In the genomic region with DNA sequence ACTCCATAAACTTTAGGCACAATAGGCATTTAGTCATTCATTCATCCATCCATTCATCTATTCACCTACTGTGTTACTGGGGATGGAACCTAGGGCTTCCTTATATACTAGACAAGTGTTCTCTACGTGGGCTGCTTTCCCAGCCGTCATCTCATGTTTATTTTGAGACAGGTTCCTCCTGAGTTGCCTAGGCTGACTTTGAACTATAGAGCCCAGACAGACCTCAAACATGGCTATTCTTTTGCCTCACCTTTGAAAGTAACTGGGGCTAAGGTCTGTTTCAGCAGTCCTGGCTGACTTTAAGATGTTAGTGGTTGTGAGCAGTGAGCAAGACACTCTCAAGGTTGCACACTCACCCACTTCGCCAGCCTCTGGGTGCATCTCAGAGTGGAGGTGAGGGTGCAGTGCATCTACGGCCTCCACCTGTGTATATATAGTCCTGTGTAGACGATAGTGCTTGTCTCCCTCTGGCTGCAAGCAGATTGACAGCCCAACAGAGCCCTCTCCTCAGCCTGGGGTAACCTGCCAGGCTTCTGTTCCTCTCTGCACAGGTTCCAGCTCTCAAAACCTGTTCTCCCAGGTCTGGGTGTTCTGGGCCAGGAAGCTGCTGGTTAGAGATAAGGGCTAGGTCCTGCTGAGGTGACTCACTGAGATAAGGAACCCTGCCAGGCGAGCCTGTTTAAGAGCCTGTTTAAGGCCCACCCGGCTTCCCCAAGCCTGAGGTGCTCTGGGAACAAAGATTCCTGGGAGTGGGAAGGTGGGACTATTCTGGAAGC, we compare ENCODE assay signal across 11 mouse cellular contexts. TPM values are rescaled to one million over a fixed set of nuclear protein-coding genes. Genes with fewer than 3 reads are reported as not detected.
DNase-seq lines count a peak whose midpoint lies in the region; ATAC-seq lines count a peak whose summit lies in the region.
"Had no signal": no experiment of that assay in that cellular context is flagged by ENCODE, and none has a peak within 500 bp of the region (broad histone marks: within the 10 kb centered on the region; RNA-seq: fewer than 3 reads in every experiment).

No protein-coding gene starts in this region.

- H3K9me3 ChIP-seq in intestine, embryonic 15.5 days = no peaks in the 10 kb centered on the region
- no peaks in the 10 kb centered on the region for H3K9me3 ChIP-seq in midbrain, embryonic 13.5 days
- H3K9me3 ChIP-seq: limb, embryonic 15.5 days; neural tube, embryonic 15.5 days had no signal

- H3K4me3 ChIP-seq in intestine, embryonic 15.5 days (replicated peaks) = no peak overlapping the region
- no peak overlapping the region for H3K4me3 ChIP-seq in midbrain, embryonic 13.5 days (replicated peaks)
- H3K4me3 ChIP-seq: limb, embryonic 15.5 days; neural tube, embryonic 15.5 days had no signal

- peak overlapping the region; percentile 86 for H3K27ac ChIP-seq in intestine, embryonic 15.5 days
- no peak overlapping the region for H3K27ac ChIP-seq in midbrain, embryonic 13.5 days
- H3K27ac ChIP-seq: neural tube, embryonic 15.5 days had no signal

- peak; percentile 62 for DNase-seq in spleen, adult 12 weeks (ENCODE audit: low spot score)
- no peak for DNase-seq in spleen, adult 18-20 months
- peak; percentile 26 for DNase-seq in lung, postnatal 14 days
- DNase-seq in urinary bladder, postnatal 36 days (ENCODE audit: low spot score in 2 of 2) = peak; percentile 69 to 77
- no peak for DNase-seq in testis, postnatal 10 days (ENCODE audit: low spot score)
- DNase-seq in right cerebral cortex, postnatal 10 days (ENCODE audit: low spot score in 2 of 2) = no peak

- ATAC-seq in intestine, embryonic 15.5 days = peak; percentile 96
- ATAC-seq in midbrain, embryonic 13.5 days = no peak
- ATAC-seq: forebrain, embryonic 14.5 days had no signal

- H3K9ac ChIP-seq in intestine, embryonic 15.5 days = no peak overlapping the region
- no peak overlapping the region for H3K9ac ChIP-seq in midbrain, embryonic 13.5 days (replicated peaks)
- H3K9ac ChIP-seq: limb, embryonic 15.5 days; neural tube, embryonic 15.5 days had no signal

- H3K4me2 ChIP-seq in intestine, embryonic 15.5 days (replicated peaks) = no peak overlapping the region
- H3K4me2 ChIP-seq in midbrain, embryonic 13.5 days (replicated peaks) = no peak overlapping the region
- H3K4me2 ChIP-seq: limb, embryonic 15.5 days; neural tube, embryonic 15.5 days had no signal

- H3K36me3 ChIP-seq in intestine, embryonic 15.5 days = 0 out of 2 replicates have a peak, but pooled peaks cover 10% of the 10 kb centered on the region
- peaks cover 9% of the 10 kb centered on the region for H3K36me3 ChIP-seq in midbrain, embryonic 13.5 days

- no peaks in the 10 kb centered on the region for H3K27me3 ChIP-seq in intestine, embryonic 15.5 days (replicated peaks)
- no peaks in the 10 kb centered on the region for H3K27me3 ChIP-seq in midbrain, embryonic 13.5 days
- H3K27me3 ChIP-seq: limb, embryonic 15.5 days; neural tube, embryonic 15.5 days had no signal

- whole genome bisulfite sequencing in intestine, embryonic 15.5 days = 48% methylated on average over 7 of the region's 7 CpGs
- 78% methylated on average over 7 of the region's 7 CpGs for WGBS in midbrain, embryonic 13.5 days

- peaks cover 5% of the 10 kb centered on the region for H3K4me1 ChIP-seq in intestine, embryonic 15.5 days (replicated peaks)
- H3K4me1 ChIP-seq in midbrain, embryonic 13.5 days (replicated peaks) = 0 out of 2 replicates have a peak, but pooled peaks cover 5% of the 10 kb centered on the region

RNA-seq across cellular contexts. Expression of a gene that starts 32.3 kb away (rescaled TPM):
- 44.4 and 47.2 TPM in 2 replicates for polyA plus RNA-seq in intestine, embryonic 15.5 days (2015; fragmentation: Nextera tagmentation; extraction: Ambion mirVana)
- polyA plus RNA-seq in midbrain, embryonic 13.5 days (2015; fragmentation: Nextera tagmentation; extraction: Ambion mirVana) = 23.9 and 26.4 TPM in 2 replicates

RNA-seq across cellular contexts. Expression of a gene that starts 42.6 kb away (rescaled TPM):
- 40.3 and 41.5 TPM in 2 replicates for polyA plus RNA-seq in intestine, embryonic 15.5 days (2015; fragmentation: Nextera tagmentation; extraction: Ambion mirVana)
- polyA plus RNA-seq in midbrain, embryonic 13.5 days (2015; fragmentation: Nextera tagmentation; extraction: Ambion mirVana) = 24.6 and 27.7 TPM in 2 replicates

Comparison
In these comparisons a context has a peak if more than half of its experiments do, and no peak if none do; other contexts are left out.
1. DNase-seq: peak in spleen, adult 12 weeks (single experiment), lung, postnatal 14 days (single experiment) and urinary bladder, postnatal 36 days (2 of 2); none in spleen, adult 18-20 months (0 of 2), testis, postnatal 10 days (single experiment) and right cerebral cortex, postnatal 10 days (0 of 2).